Mouse (Mus musculus) MEL (cell line): Measurements from ENCODE around the gene Ciart. TPM values are rescaled to one million over a fixed set of nuclear protein-coding genes. Genes with fewer than 3 reads are reported as not detected.
A peak's percentile ranks its signal among the peaks of the same experiment; 100 is the strongest.
"Not testable (repeated sequence)": the region's sequence is repeated elsewhere in the genome, so short reads cannot be mapped to it uniquely, and the experiment has no call there.

ENCODE experiments used
- DNase-seq: peaks from one replicate; pipeline ENCODE4 v3.0.0; 2011; ENCODE audit warnings: low read depth, low spot score
- H3K27ac ChIP-seq: 2 replicates; pipeline ENCODE4 v1.5.1; 2012; ENCODE audit warnings: low read depth, mild to moderate bottlenecking, control low read depth, low read length, moderate library complexity; ENCODE audit not compliant: control insufficient read depth
- H3K27me3 ChIP-seq, 2 experiments: fragments of 150-350 bp in 1 of 2; sonication (generic) in 1 of 2; 2 replicates each; pipeline ENCODE4 v1.6.1; 2012; ENCODE audit warnings: low read length in 2 of 2, mild to moderate bottlenecking in 2 of 2, improper control_type of control experiment in 1 of 2, moderate library complexity in 1 of 2; ENCODE audit not compliant: insufficient read depth in 2 of 2, control insufficient read depth in 1 of 2
- H3K36me3 ChIP-seq, 2 experiments: 2 replicates each; pipeline ENCODE4 v1.6.1; 2012 to 2014; ENCODE audit warnings: low read length in 2 of 2, improper control_type of control experiment in 1 of 2, inconsistent platforms in 1 of 2, mild to moderate bottlenecking in 1 of 2; ENCODE audit not compliant: insufficient read depth in 2 of 2, control insufficient read depth in 1 of 2
- H3K4me1 ChIP-seq, 2 experiments: fragments of 150-350 bp in 1 of 2; sonication (generic) in 1 of 2; 2 replicates each; pipeline ENCODE4 v1.6.1; 2012; ENCODE audit warnings: low read length in 2 of 2, improper control_type of control experiment in 1 of 2, mild to moderate bottlenecking in 1 of 2; ENCODE audit not compliant: insufficient read depth in 2 of 2, control insufficient read depth in 1 of 2
- H3K4me3 ChIP-seq, 2 experiments: fragments of 150-350 bp in 1 of 2; sonication (generic) in 1 of 2; 2 replicates each; pipeline ENCODE4 v1.5.1; 2012; ENCODE audit warnings: low read depth in 2 of 2, low read length in 2 of 2, mild to moderate bottlenecking in 2 of 2, moderate library complexity in 2 of 2, control low read depth in 1 of 2, improper control_type of control experiment in 1 of 2; ENCODE audit not compliant: control insufficient read depth in 1 of 2, insufficient read depth in 1 of 2
- H3K79me2 ChIP-seq: 2 replicates; pipeline ENCODE4 v1.6.1; 2012; ENCODE audit warnings: mild to moderate bottlenecking, low read length, moderate library complexity; ENCODE audit not compliant: control insufficient read depth, poor library complexity, insufficient read depth
- H3K9ac ChIP-seq: 2 replicates; pipeline ENCODE4 v1.6.1; 2012; ENCODE audit warnings: low read depth, mild to moderate bottlenecking, control low read depth, low read length, moderate library complexity; ENCODE audit not compliant: control insufficient read depth, poor library complexity, severe bottlenecking
- H3K9me3 ChIP-seq: fragments of 150-350 bp; sonication (generic); replicated peaks from 2 replicates; pipeline ENCODE4 v1.6.1; 2012; ENCODE audit warnings: mild to moderate bottlenecking, low read length, improper control_type of control experiment, moderate library complexity; ENCODE audit not compliant: insufficient read depth
- CHD1 ChIP-seq: IDR thresholded peaks from 2 replicates; pipeline ENCODE4 v1.6.1; 2012; ENCODE audit warnings: low read depth, mild to moderate bottlenecking, inconsistent platforms, low read length, improper control_type of control experiment
- CHD2 ChIP-seq: IDR thresholded peaks from 2 replicates; pipeline ENCODE4 v1.6.1; 2011; ENCODE audit warnings: low read length, improper control_type of control experiment
- E2F4 ChIP-seq: IDR thresholded peaks from 2 replicates; pipeline ENCODE4 v1.6.1; 2011; ENCODE audit warnings: low read depth, low read length, improper control_type of control experiment, borderline replicate concordance
- ELF1 ChIP-seq: IDR thresholded peaks from 2 replicates; pipeline ENCODE4 v1.6.1; 2014; ENCODE audit warnings: low read depth, mild to moderate bottlenecking, inconsistent platforms, low read length, improper control_type of control experiment, moderate library complexity
- EP300 ChIP-seq, 2 experiments: IDR thresholded peaks; 2 replicates each; pipeline ENCODE4 v1.6.1; 2011; ENCODE audit warnings: improper control_type of control experiment in 2 of 2, low read length in 2 of 2, low read depth in 1 of 2, mild to moderate bottlenecking in 1 of 2
- ETS1 ChIP-seq: IDR thresholded peaks from 2 replicates; pipeline ENCODE4 v1.6.1; 2012; ENCODE audit warnings: low read depth, mild to moderate bottlenecking, inconsistent platforms, low read length, improper control_type of control experiment, moderate library complexity
- HCFC1 ChIP-seq: IDR thresholded peaks from 2 replicates; pipeline ENCODE4 v1.6.1; 2012; ENCODE audit warnings: low read depth, mild to moderate bottlenecking, inconsistent platforms, low read length, improper control_type of control experiment, moderate library complexity
- JUND ChIP-seq: IDR thresholded peaks from 2 replicates; pipeline ENCODE4 v1.6.1; 2011; ENCODE audit warnings: low read depth, mild to moderate bottlenecking, improper control_type of control experiment, low read length
- KAT2A ChIP-seq: conservative IDR thresholded peaks from 2 replicates; pipeline ENCODE4 v1.6.1; 2012; ENCODE audit warnings: low read depth, low read length, improper control_type of control experiment, inconsistent platforms
- MAX ChIP-seq: IDR thresholded peaks from 2 replicates; pipeline ENCODE4 v1.6.1; 2011; ENCODE audit warnings: low read length, improper control_type of control experiment
- MAZ ChIP-seq: IDR thresholded peaks from 2 replicates; pipeline ENCODE4 v1.6.1; 2012; ENCODE audit warnings: low read depth, mild to moderate bottlenecking, inconsistent platforms, low read length, improper control_type of control experiment
- MEF2A ChIP-seq: IDR thresholded peaks from 2 replicates; pipeline ENCODE4 v1.6.1; 2014; ENCODE audit warnings: low read depth, mild to moderate bottlenecking, inconsistent platforms, low read length, improper control_type of control experiment; ENCODE audit not compliant: poor library complexity, insufficient replicate concordance, severe bottlenecking; ENCODE audit errors: extremely low read depth
- MXI1 ChIP-seq: IDR thresholded peaks from 2 replicates; pipeline ENCODE4 v1.6.1; 2011; ENCODE audit warnings: mild to moderate bottlenecking, low read depth, low read length, improper control_type of control experiment
- NELFE ChIP-seq: IDR thresholded peaks from 2 replicates; pipeline ENCODE4 v1.6.1; 2011; ENCODE audit warnings: low read depth, low read length, improper control_type of control experiment
- NRF1 ChIP-seq: IDR thresholded peaks from 2 replicates; pipeline ENCODE4 v1.6.1; 2014; ENCODE audit warnings: low read depth, mild to moderate bottlenecking, inconsistent platforms, low read length, improper control_type of control experiment, moderate library complexity; ENCODE audit not compliant: poor library complexity, insufficient read depth, severe bottlenecking
- POLR2A ChIP-seq, 2 experiments: IDR thresholded peaks; 2 replicates each; pipeline ENCODE4 v1.6.1; 2011 to 2012; ENCODE audit warnings: low read length in 2 of 2, mild to moderate bottlenecking in 2 of 2, control low read depth in 1 of 2, improper control_type of control experiment in 1 of 2, low read depth in 1 of 2, moderate library complexity in 1 of 2; ENCODE audit not compliant: control insufficient read depth in 1 of 2, insufficient read depth in 1 of 2, poor library complexity in 1 of 2
- POLR2AphosphoS2 ChIP-seq: IDR thresholded peaks from 2 replicates; pipeline ENCODE4 v1.6.1; 2011; ENCODE audit warnings: low read length, improper control_type of control experiment
- POLR2AphosphoS5 ChIP-seq: IDR thresholded peaks from 2 replicates; pipeline ENCODE4 v1.6.1; 2012; ENCODE audit warnings: low read depth, borderline replicate concordance, mild to moderate bottlenecking, inconsistent platforms, low read length, moderate library complexity, mixed read lengths
- SIN3A ChIP-seq: IDR thresholded peaks from 2 replicates; pipeline ENCODE4 v1.6.1; 2012; ENCODE audit warnings: low read length, improper control_type of control experiment, inconsistent platforms
- TBP ChIP-seq: IDR thresholded peaks from 2 replicates; pipeline ENCODE4 v1.8.0; 2011; ENCODE audit warnings: low read depth, low read length, improper control_type of control experiment
- TCF12 ChIP-seq: IDR thresholded peaks from 2 replicates; pipeline ENCODE4 v1.6.1; 2014; ENCODE audit warnings: low read depth, mild to moderate bottlenecking, inconsistent platforms, low read length, improper control_type of control experiment, moderate library complexity
- UBTF ChIP-seq: IDR thresholded peaks from 2 replicates; pipeline ENCODE4 v1.6.1; 2012; ENCODE audit warnings: low read depth, mild to moderate bottlenecking, inconsistent platforms, low read length, improper control_type of control experiment, moderate library complexity, borderline replicate concordance; ENCODE audit not compliant: insufficient read depth
- USF1 ChIP-seq: IDR thresholded peaks from 2 replicates; pipeline ENCODE4 v1.6.1; 2014; ENCODE audit warnings: low read depth, mild to moderate bottlenecking, inconsistent platforms, low read length, improper control_type of control experiment, moderate library complexity
- ZC3H11A ChIP-seq: IDR thresholded peaks from 2 replicates; pipeline ENCODE4 v1.6.1; 2012; ENCODE audit warnings: low read depth, mild to moderate bottlenecking, inconsistent platforms, low read length, improper control_type of control experiment
- ZMIZ1 ChIP-seq: IDR thresholded peaks from 2 replicates; pipeline ENCODE4 v1.6.1; 2012; ENCODE audit warnings: low read depth, mild to moderate bottlenecking, inconsistent platforms, low read length, improper control_type of control experiment, moderate library complexity
- ZNF384 ChIP-seq: IDR thresholded peaks from 2 replicates; pipeline ENCODE4 v1.6.1; 2012; ENCODE audit warnings: low read depth, mild to moderate bottlenecking, inconsistent platforms, low read length, improper control_type of control experiment
- polyA plus RNA-seq, 2 experiments: library from polyadenylated mRNA; stranded (reverse) in 1 of 2; unstranded in 1 of 2; fragments of >175 nt in 1 of 2; fragments of >200 nt in 1 of 2; gene quantifications; 2 replicates each; pipeline versions ENCODE4 v1.2.1 to v1.2.4; 2012; ENCODE audit warnings: low replicate concordance in 2 of 2, low read depth in 1 of 2; ENCODE audit not compliant: insufficient read length in 2 of 2, insufficient read depth in 1 of 2, missing spikeins in 1 of 2
- total RNA-seq: library from RNA; depleted of rRNA; stranded (reverse); fragments of 300-350 nt; gene quantifications from 2 replicates; pipeline ENCODE4 v1.2.3, GENCODE M21; 2012

The Ciart gene
- total and polyA plus RNA-seq, 3 experiments = 4.9 to 23.8 TPM; not detected in 1

GRCm38 (mm10) chr3:95894317-95895160 lies 12.5 kb upstream of the Ciart start (continued):
- TF ChIP-seq POLR2AphosphoS5 = no peak
- TF ChIP-seq POLR2A (IDR thresholded peaks at IDR 0.05; ENCODE audit: control insufficient read depth in 1 of 2, insufficient read depth in 1 of 2, low read depth in 1 of 2, low read length in 2 of 2, poor library complexity in 1 of 2) = 0 out of 4 replicates have a peak, but pooled peaks have one; percentile 27 to 32
- TF ChIP-seq ZMIZ1 = 0 out of 2 replicates have a peak, but pooled peaks have one; percentile 11
- TF ChIP-seq USF1 = peak; percentile 17; the same call in 1 of the 2 replicates
- TF ChIP-seq TBP = peak; percentile 74; the same call in 1 of the 2 replicates
- 0 out of 2 replicates have a peak, but pooled peaks have one; percentile 37 for TF ChIP-seq ETS1
- TF ChIP-seq MEF2A = peak; percentile 30; the same call in 1 of the 2 replicates
- TF ChIP-seq CHD1 = no peak
- no peak for TF ChIP-seq NRF1
- TF ChIP-seq POLR2AphosphoS2 = no peak
- TF ChIP-seq SIN3A = peak; percentile 61
- peak; percentile 45 to 75; a peak in 3 of 4 replicates for TF ChIP-seq EP300 (IDR thresholded peaks at IDR 0.05; ENCODE audit: low read depth in 1 of 2, low read length in 2 of 2)
- no peak for TF ChIP-seq MAZ
- TF ChIP-seq ZC3H11A = no peak
- TF ChIP-seq NELFE = 0 out of 2 replicates have a peak, but pooled peaks have one; percentile 32
- TF ChIP-seq JUND = no peak
- no peak for TF ChIP-seq MXI1
- TF ChIP-seq E2F4 = no peak
- TF ChIP-seq ZNF384 = 0 out of 2 replicates have a peak, but pooled peaks have one; percentile 13

GRCm38 (mm10) chr3:95893606-95894316 lies 11.7 kb upstream of the Ciart start, which contains the start of gene Aph1a:
Gene Aph1a (plus strand): TSS chr3:95893969.
- DNase-seq = peak; percentile 100
- Histone ChIP-seq H3K4me1 (peaks cover 12 to 20% of the 10 kb centered on the region in 2 experiments), H3K36me3 (peaks cover 0 to 16% of the 10 kb centered on the region in 2 experiments; a peak in 2 of 4 replicates), H3K27ac (peak within 1 kb of the TSS; percentile 73), H3K4me3 (peak within 1 kb of the TSS; percentile 90 to 98), H3K79me2 (peaks cover 11% of the 10 kb centered on the region), H3K9ac (peak within 1 kb of the TSS; percentile 82)
- H3K27me3 ChIP-seq, H3K9me3 ChIP-seq: not testable (repeated sequence)
- 0 out of 2 replicates have a peak, but pooled peaks have one; percentile 45 for TF ChIP-seq NRF1
- peak; percentile 66 for TF ChIP-seq USF1
- TF ChIP-seq CHD2 = peak; percentile 38; the same call in 1 of the 2 replicates
- peak; percentile 97 for TF ChIP-seq KAT2A
- peak; percentile 84 for TF ChIP-seq TBP
- TF ChIP-seq NELFE = peak; percentile 97
- peak; percentile 95 for TF ChIP-seq POLR2AphosphoS2
- peak; percentile 95 for TF ChIP-seq HCFC1
- peak; percentile 89 for TF ChIP-seq SIN3A
- TF ChIP-seq POLR2A (IDR thresholded peaks at IDR 0.05; ENCODE audit: control insufficient read depth in 1 of 2, insufficient read depth in 1 of 2, low read depth in 1 of 2, low read length in 2 of 2, poor library complexity in 1 of 2) = peak; percentile 38 to 89; a peak in 2 of 4 replicates
- peak; percentile 89; the same call in 1 of the 2 replicates for TF ChIP-seq ZMIZ1
- TF ChIP-seq MAX = peak; percentile 71
- TF ChIP-seq UBTF = 0 out of 2 replicates have a peak, but pooled peaks have one; percentile 64
- peak; percentile 85 for TF ChIP-seq MAZ
- TF ChIP-seq MXI1 = peak; percentile 70
- peak; percentile 97 for TF ChIP-seq ELF1
- TF ChIP-seq TCF12 = peak; percentile 67; the same call in 1 of the 2 replicates
- TF ChIP-seq MEF2A = peak; percentile 21; the same call in 1 of the 2 replicates
- TF ChIP-seq ZNF384 = 0 out of 2 replicates have a peak, but pooled peaks have one; percentile 43
